Mouse (Mus musculus) embryo, embryonic 11.5 days (tissue): ENCODE data around the gene Megf9.

Experiments used
- DNase-seq: peaks from one replicate; pipeline ENCODE4 v3.0.0-alpha.2; 2012; ENCODE audit warnings: low read depth, low spot score

The Megf9 gene

DNA sequence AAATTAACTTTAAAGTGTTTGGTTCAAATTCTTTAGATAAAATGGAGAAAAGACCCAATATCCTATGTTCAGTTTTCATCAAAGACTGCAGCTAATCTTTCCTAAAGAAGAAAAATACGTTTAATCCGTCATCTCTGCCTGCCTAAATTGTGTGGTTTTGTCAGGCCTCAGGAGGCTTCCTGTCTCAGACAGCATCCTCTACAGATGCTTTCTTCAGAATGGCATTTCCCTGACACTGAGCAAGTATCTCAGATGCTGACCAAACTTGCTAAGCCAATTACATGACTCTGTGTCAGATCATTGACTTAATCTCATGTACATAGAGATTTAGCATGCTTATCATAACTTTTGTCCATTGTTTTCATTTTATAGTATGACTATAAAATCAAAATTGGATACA, 11.4 kb downstream of the Megf9 start:
- no peak for DNase-seq

DNA sequence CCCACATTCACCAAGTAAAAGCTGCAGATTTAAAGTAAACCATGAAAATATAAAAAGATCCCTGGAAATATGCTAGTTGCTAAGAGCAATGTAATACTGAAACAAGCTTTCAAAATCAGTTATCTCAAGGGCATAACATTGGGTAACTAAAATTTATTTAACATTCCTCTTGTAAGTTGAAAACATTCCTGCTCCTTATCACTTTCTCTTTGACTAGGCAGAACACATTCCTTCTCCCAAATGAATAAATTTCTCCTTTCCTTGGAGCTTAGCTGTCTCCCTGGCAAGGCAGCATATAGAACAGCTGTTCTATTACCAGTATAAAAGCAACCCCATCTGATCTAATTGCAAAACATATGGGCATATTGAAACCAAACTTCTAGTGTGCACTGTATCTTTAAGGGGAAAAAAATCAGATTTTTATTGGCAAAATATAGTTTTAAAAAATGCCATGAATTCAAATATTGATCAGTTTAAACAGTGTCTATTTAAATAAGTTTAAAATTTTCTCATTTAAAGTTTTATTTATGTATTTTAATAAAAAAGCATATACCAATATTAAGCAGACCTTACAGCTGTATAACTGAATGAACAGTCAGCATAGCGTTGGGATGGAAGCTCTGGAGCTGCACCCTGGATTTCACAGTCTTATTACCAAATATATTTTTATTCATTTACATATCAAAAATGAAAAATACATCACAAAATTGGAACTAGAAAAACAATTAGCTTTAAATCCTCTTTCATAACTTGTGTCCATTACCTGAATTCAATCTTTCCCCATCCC, 13.1 kb downstream of the Megf9 start:
- no peak for DNase-seq

- no peak for DNase-seq
These were observed 17.1 kb downstream of the Megf9 start for GRCm38 (mm10) chr4:70517646-70518045.

- DNase-seq, result no peak
These were observed 18.5 kb downstream of the Megf9 start for GRCm38 (mm10) chr4:70516289-70516688.

DNA sequence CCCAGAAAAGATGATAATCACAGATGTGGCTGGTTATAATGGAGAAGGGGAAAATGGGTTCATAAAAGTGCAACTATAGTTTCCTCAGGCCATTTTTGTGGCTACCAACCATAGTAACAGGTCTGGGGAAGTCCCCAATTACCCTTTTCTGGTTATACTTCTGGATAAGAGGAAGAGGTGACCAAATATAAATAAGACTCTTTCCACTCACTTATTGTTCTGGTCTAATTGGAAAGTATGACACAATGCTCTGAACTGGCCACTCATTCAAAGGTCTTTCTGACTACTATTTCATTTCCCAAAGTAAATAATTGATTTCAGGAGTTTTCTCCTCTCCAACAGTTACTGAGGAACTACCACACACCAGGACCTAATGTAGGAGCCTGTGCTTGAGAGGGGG, 19.3 kb downstream of the Megf9 start:
- DNase-seq, result no peak

GRCm38 (mm10) chr4:70509987-70510386, 24.8 kb downstream of the Megf9 start:
- no peak for DNase-seq

DNA sequence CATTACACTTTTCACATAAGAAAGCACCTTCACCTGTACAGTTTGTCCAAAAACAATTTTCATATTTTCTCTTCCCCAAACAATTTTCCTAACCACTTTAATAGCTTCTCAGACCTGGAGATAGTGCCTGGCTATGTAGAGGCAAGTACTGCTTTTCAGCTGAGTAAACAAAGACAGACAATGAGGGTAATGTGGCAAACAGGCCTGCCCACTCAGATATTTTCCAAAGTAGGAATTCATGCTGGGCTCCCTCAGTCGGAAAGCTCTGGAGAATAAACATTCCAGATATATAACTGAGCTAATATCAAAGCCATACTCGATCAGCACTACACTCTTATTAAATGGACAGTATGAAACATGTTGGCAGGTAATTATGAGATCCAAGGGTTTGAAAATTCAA, 25.2 kb downstream of the Megf9 start:
- DNase-seq, result no peak

GRCm38 (mm10) chr4:70508207-70508606, 26.6 kb downstream of the Megf9 start:
- DNase-seq, result no peak

DNA sequence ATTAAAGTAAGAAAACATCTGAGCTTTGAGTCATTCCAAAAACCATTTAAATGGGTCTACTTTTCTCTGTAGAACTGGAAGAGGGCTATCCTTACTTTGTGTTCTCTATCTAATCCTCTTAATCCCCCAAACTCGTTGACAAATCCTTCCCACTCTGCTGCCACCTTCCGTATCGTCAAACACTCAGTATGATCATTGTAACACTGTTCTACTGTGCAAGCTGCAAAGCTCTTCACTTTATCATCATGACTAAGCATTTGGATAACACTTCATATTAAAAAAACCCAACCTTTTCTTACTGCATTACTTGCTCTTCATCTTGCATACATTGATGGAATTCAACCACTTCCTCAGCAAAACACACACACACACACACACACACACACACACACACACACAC, 28.8 kb downstream of the Megf9 start:
- DNase-seq, result no peak

DNA sequence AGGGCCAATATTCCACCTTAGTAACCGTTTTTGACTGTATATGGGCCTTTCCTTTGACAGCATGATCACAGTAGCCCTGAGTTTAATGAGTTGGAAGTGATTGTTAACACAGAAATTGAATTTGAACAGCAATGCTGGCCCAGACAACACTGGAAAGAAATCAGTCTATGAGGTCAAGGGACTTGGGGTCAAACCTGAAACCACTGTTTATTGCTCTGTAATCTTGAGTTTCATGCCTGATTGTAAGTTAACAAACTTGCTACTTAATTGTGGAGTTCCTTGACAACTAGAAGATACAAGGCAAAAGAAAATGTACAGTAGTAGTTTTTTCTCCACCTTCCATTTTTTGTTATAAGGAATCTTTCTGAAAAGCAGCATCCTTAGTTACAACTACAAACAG, 31.0 kb downstream of the Megf9 start:
- no peak for DNase-seq

DNA sequence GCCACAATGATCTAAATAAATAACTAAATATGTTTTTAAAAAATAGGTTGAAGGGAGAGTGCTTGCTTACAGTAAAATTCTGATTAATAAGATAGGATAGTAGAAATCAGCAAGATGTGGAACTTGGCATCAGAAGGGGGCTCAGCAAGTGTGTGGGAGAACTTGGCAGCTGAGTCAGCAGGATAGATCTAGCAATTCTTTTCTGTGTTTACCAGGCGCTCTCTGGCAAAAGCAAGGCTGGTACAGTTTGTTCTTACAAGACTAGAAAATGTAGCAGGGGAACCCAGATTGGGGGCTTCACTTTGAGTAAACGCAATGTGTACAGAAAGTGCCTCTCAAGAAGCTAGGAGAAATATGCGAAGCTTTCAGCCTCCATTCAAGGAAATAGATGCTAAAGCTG, 35.5 kb downstream of the Megf9 start:
- DNase-seq, result no peak

GRCm38 (mm10) chr4:70496978-70497377, 37.8 kb downstream of the Megf9 start:
- DNase-seq, result no peak

GRCm38 (mm10) chr4:70489792-70490191, 45.0 kb downstream of the Megf9 start:
- no peak for DNase-seq

- no peak for DNase-seq
These were observed 46.4 kb downstream of the Megf9 start for GRCm38 (mm10) chr4:70488415-70488814.

DNA sequence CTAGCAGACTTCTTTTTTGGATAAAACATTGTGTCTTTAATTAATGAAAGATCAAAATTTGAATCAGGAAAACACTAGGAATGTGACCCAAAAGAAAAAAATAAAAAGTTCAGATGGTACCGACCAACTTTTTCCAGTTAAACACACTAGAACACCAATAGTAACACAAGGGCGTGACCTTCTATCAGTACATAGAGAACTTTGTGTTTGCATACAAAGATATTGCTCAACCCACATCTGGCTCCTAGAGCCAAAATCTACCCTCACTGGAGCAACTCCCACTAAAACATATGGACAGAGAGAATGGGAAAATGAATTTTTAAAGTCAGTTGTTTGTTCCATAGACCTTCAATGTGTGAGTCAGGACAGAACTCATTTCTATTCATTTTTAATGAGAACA, 50.7 kb downstream of the Megf9 start:
- DNase-seq, result no peak

DNA sequence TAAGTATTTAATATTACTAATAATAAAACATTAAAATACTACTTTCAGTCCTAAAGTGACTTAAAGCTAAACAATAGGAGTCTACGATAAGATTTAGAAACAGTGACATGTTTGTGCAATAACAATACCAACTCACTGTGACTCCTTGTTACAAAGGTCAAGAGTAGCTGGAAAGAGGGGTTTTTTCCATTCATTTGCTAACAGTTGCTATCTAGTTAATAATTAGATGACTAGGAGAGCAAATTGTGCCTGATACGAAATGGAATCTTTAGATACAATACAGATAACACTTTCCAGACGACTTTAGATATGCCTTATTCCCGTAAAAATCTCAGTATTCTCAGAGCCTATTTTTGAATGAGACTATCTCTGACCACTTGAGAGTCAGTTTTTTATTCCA, 52.9 kb downstream of the Megf9 start:
- no peak for DNase-seq

DNA sequence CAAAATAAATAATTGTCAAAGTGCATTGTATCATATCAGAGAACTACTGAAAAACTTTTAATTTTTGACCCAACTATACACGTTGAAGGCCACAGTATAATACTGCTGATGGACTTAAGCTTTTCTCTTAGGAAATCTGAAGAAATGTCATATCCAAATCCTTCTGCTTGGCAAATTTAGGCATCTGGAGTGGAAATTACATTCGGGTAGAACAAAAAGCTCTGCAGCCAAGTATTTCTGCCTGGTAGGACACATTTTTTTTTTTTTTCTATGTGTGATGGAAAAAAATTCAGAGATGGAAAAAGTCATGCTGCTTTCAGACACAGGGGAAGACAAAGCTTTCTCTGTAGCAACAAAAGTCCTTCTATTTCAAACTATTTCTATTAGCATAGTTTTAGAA, 63.4 kb downstream of the Megf9 start:
- no peak for DNase-seq

DNA sequence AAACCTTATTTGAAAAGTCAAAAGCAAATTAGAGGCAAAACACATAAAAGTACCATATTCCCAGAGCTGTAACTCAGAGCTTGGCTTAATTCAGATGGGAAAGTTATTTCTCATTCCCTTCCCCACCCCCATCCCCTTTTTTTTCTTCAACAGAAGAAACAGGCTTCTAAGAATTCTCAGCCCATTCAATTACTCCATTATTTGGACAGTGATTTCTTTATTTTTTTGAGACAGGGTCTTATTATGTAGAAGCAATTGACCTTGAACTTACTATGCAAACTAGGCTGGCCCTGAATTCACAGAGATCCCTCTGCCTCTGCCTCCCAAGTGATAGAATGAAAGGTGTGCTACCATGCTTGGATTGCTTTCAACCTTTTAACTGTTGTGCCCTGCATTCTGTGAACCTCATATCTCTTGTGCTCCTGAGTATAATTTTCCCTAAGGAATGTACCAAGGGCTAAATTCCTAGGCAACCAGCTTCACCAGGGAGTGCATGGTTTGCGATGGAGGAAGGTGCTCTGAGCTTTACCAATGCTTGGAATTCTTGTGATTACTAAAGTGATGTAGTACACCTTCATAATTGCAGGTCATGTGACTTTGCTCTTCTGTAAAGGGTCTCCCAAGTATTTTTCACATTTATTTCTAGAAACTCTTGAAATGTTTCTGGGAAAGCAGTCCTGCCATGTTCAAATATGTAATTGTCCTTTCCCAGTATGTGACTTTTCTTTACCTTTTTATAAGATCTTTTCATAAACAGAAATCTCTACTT, 68.7 kb downstream of the Megf9 start:
- no peak for DNase-seq

DNA sequence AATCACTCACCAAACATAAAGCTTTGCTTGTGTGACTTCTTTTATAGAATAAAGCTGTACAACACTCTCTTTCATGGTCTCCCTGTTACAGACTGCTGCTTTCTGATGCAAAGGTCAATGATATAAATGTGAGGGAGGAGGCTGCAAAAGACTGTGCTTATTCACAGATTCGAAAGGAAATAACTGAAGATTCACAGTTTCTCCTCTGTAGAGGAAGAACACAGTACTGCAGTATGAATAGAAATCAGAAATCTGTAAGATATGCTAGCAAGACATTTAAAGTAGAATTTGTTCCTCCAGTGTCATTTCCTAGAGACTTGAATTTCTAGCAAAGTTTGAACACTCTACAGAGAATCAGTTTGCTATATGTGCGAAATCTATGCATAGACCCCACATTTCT, 71.5 kb downstream of the Megf9 start:
- no peak for DNase-seq

- no peak for DNase-seq
These were observed 73.4 kb downstream of the Megf9 start for GRCm38 (mm10) chr4:70461416-70461815.

DNA sequence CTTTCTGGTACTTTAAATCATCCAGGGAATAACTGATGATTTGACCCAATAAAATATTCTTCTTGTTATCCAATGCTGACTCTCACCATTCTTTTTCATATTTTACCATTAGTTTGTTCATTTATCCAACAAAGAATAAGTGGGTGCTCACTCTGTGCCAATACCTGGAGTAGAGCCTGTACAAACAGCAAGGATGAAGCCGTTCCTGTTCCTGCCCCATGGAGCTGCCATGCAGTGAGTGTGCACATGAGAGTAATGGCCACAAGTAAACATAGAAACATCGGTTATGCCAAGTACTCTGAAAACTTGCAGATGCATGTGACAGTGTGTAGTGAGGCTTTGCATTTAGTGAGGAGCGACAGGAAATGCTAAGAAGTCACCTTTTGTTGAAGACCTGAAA, 82.6 kb downstream of the Megf9 start:
- no peak for DNase-seq

GRCm38 (mm10) chr4:70451750-70452149, 83.0 kb downstream of the Megf9 start:
- DNase-seq, result peak; percentile 43

DNA sequence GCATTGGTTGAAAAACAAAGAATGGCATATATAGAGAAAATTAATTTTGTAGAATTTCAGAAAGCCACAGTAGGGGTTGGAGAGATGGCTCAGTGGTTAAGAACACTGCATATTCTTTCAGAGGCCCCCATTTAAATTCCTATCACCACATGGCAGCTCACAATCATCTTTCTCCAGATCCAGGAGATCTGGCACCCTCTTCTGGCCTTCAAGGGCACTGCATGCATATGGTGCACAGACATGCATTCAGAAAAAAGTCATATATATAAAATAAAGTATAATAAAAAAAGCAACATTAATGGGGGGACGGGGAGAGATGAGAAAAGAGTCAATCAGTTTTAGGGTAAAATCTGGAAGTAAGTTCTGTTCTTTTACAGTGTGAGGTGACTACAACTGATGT, 85.1 kb downstream of the Megf9 start:
- DNase-seq, result no peak
